Mouse (Mus musculus) limb, embryonic 12.5 days (tissue): ENCODE data around the gene Fuca1. TPM values are rescaled to one million over a fixed set of nuclear protein-coding genes. Genes with fewer than 3 reads are reported as not detected.
A peak's percentile ranks its signal among the peaks of the same experiment; 100 is the strongest.

ENCODE experiments used
- ATAC-seq: fragments of 200-750 bp; cut with Nextera tagmentation; 2 replicates; pipeline ENCODE4 v1.8.0; 2017; ENCODE audit warnings: low read depth, moderate TSS enrichment; ENCODE audit not compliant: insufficient number of reproducible peaks, insufficient read depth, low FRiP score, low TSS enrichment
- H3K27ac ChIP-seq: fragments of 300-500 bp; sonication (generic); 2 replicates; pipeline ENCODE4 v1.5.1; 2016; ENCODE audit warnings: mild to moderate bottlenecking, moderate library complexity
- H3K27me3 ChIP-seq: fragments of 300-500 bp; sonication (generic); 2 replicates; pipeline ENCODE4 v1.6.1; 2016; ENCODE audit warnings: mild to moderate bottlenecking, moderate library complexity
- H3K36me3 ChIP-seq: fragments of 300-500 bp; sonication (generic); 2 replicates; pipeline ENCODE4 v1.6.1; 2016; ENCODE audit warnings: mild to moderate bottlenecking, moderate library complexity
- H3K4me1 ChIP-seq: fragments of 300-500 bp; sonication (generic); replicated peaks from 2 replicates; pipeline ENCODE4 v1.6.1; 2016
- H3K4me2 ChIP-seq: fragments of 300-500 bp; sonication (generic); 2 replicates; pipeline ENCODE4 v1.6.1; 2016; ENCODE audit warnings: mild to moderate bottlenecking, moderate library complexity
- H3K4me3 ChIP-seq: fragments of 300-500 bp; sonication (generic); replicated peaks from 2 replicates; pipeline ENCODE4 v1.5.1; 2016; ENCODE audit warnings: mild to moderate bottlenecking
- H3K9ac ChIP-seq: fragments of 300-500 bp; sonication (generic); replicated peaks from 2 replicates; pipeline ENCODE4 v1.6.1; 2016; ENCODE audit warnings: mild to moderate bottlenecking, moderate library complexity
- H3K9me3 ChIP-seq: fragments of 300-500 bp; sonication (generic); 2 replicates; pipeline ENCODE4 v1.6.1; 2016; ENCODE audit warnings: mild to moderate bottlenecking, moderate library complexity
- WGBS: fragments of 180-500 bp; shearing (Covaris S2); methylation state at CpG from one replicate; pipeline ENCODE4 v1.1.7; 2016; 5-methylcytosine and 5-hydroxymethylcytosine counted together
- polyA plus RNA-seq: library from polyadenylated mRNA; unstranded; fragments of >200 nt; fragmentation: Nextera tagmentation; extraction: Ambion mirVana; gene quantifications from 2 replicates; pipeline ENCODE4 v1.2.1, GENCODE M21; 2016

Fuca1 gene
- polyA plus RNA-seq = 47.0 and 51.0 TPM in 2 replicates

- WGBS = 2% methylated on average over 60 of the region's 60 CpGs
These were observed at the start of gene Fuca1 for GRCm38 (mm10) chr4:135920304-135921241. TSS of gene Fuca1 (plus strand) at chr4:135920735.

GRCm38 (mm10) chr4:135872015-135872414 is 48.5 kb upstream of the Fuca1 start:
- peak overlapping the region; percentile 75 for H3K4me3 ChIP-seq
- no peaks in the 10 kb centered on the region for H3K27me3 ChIP-seq
- peak overlapping the region; percentile 97 for H3K9ac ChIP-seq
- no peaks in the 10 kb centered on the region for H3K9me3 ChIP-seq
- H3K27ac ChIP-seq = peak overlapping the region; percentile 100
- peaks cover 44% of the 10 kb centered on the region for H3K4me1 ChIP-seq
- 48% methylated on average over 3 of the region's 3 CpGs for WGBS
- ATAC-seq = no peak
- peak overlapping the region; percentile 85 for H3K4me2 ChIP-seq
- H3K36me3 ChIP-seq = peaks cover 27% of the 10 kb centered on the region

More at GRCm38 (mm10) chr4:135920304-135921241, at the start of gene Fuca1:
- Histone ChIP-seq H3K4me1 (peaks cover 11% of the 10 kb centered on the region; the same call in 1 of the 2 replicates), H3K4me3 (peak within 1 kb of the TSS; percentile 76), H3K36me3 (peaks cover 14% of the 10 kb centered on the region), H3K27me3 (no peaks in the 10 kb centered on the region), H3K4me2 (peak within 1 kb of the TSS; percentile 90), H3K27ac (peak within 1 kb of the TSS; percentile 81), H3K9ac (peak within 1 kb of the TSS; percentile 80), H3K9me3 (no peaks in the 10 kb centered on the region)
- ATAC-seq = peak; percentile 92

- no peak for ATAC-seq
- peak overlapping the region; percentile 75 for H3K4me3 ChIP-seq
- H3K9me3 ChIP-seq = no peaks in the 10 kb centered on the region
- H3K4me2 ChIP-seq = peak overlapping the region; percentile 85
- no peaks in the 10 kb centered on the region for H3K27me3 ChIP-seq
- peak overlapping the region; percentile 100 for H3K27ac ChIP-seq
- H3K4me1 ChIP-seq = peaks cover 45% of the 10 kb centered on the region
- H3K9ac ChIP-seq = peak overlapping the region; percentile 97
- WGBS = 12% methylated on average over 17 of the region's 17 CpGs
- H3K36me3 ChIP-seq = peaks cover 27% of the 10 kb centered on the region
These were observed 47.7 kb upstream of the Fuca1 start for GRCm38 (mm10) chr4:135872589-135873391.

- Histone ChIP-seq H3K9ac (peak within 1 kb of the TSS; percentile 97), H3K4me1 (peaks cover 45% of the 10 kb centered on the region), H3K4me2 (peak within 1 kb of the TSS; percentile 85), H3K4me3 (peak within 1 kb of the TSS; percentile 75), H3K9me3 (no peaks in the 10 kb centered on the region), H3K27ac (peak within 1 kb of the TSS; percentile 100), H3K27me3 (no peaks in the 10 kb centered on the region), H3K36me3 (peaks cover 27% of the 10 kb centered on the region)
- WGBS = under 1% methylated on average over 60 of the region's 60 CpGs
- peak; percentile 92 for ATAC-seq
These were observed 46.9 kb upstream of the Fuca1 start, which contains the start of gene Pnrc2 for GRCm38 (mm10) chr4:135873526-135874202. TSS of gene Pnrc2 (minus strand) at chr4:135873850.

- Histone ChIP-seq H3K9me3 (no peaks in the 10 kb centered on the region), H3K27me3 (no peaks in the 10 kb centered on the region), H3K27ac (peak overlapping the region; percentile 100), H3K9ac (no peak overlapping the region; the same call in 1 of the 2 replicates), H3K36me3 (peaks cover 18% of the 10 kb centered on the region), H3K4me3 (no peak overlapping the region), H3K4me1 (peaks cover 45% of the 10 kb centered on the region), H3K4me2 (peak overlapping the region; percentile 85; the same call in 1 of the 2 replicates)
- ATAC-seq = no peak
- 86% methylated on average over 10 of the region's 10 CpGs for WGBS
These were observed 45.7 kb upstream of the Fuca1 start for GRCm38 (mm10) chr4:135874564-135875535.

- no peak overlapping the region for H3K4me2 ChIP-seq
- no peaks in the 10 kb centered on the region for H3K27me3 ChIP-seq
- H3K4me1 ChIP-seq = peaks cover 42% of the 10 kb centered on the region
- no peak overlapping the region for H3K4me3 ChIP-seq
- ATAC-seq = no peak
- 40% methylated on average over 7 of the region's 7 CpGs for WGBS
- peaks cover 16% of the 10 kb centered on the region for H3K36me3 ChIP-seq
- peak overlapping the region; percentile 75 for H3K27ac ChIP-seq
- no peak overlapping the region for H3K9ac ChIP-seq
- no peaks in the 10 kb centered on the region for H3K9me3 ChIP-seq
These were observed 45.0 kb upstream of the Fuca1 start for GRCm38 (mm10) chr4:135875546-135875945.

- Histone ChIP-seq H3K9me3 (no peaks in the 10 kb centered on the region), H3K36me3 (peaks cover 14% of the 10 kb centered on the region), H3K4me3 (peak overlapping the region; percentile 16), H3K4me1 (peaks cover 40% of the 10 kb centered on the region), H3K27me3 (no peaks in the 10 kb centered on the region), H3K9ac (peak overlapping the region; percentile 37; the same call in 1 of the 2 replicates), H3K27ac (peak overlapping the region; percentile 75), H3K4me2 (peak overlapping the region; percentile 53)
- 11% methylated on average over 9 of the region's 9 CpGs for whole genome bisulfite sequencing
- ATAC-seq = no peak
These were observed 44.4 kb upstream of the Fuca1 start for GRCm38 (mm10) chr4:135875991-135876582.

- H3K27me3 ChIP-seq = no peaks in the 10 kb centered on the region
- peaks cover 11% of the 10 kb centered on the region for H3K36me3 ChIP-seq
- H3K4me1 ChIP-seq = peaks cover 38% of the 10 kb centered on the region
- H3K4me3 ChIP-seq = peak overlapping the region; percentile 16
- peak overlapping the region; percentile 37 for H3K9ac ChIP-seq
- 1% methylated on average over 16 of the region's 16 CpGs for WGBS
- no peaks in the 10 kb centered on the region for H3K9me3 ChIP-seq
- ATAC-seq = no peak
- peak overlapping the region; percentile 53 for H3K4me2 ChIP-seq
- peak overlapping the region; percentile 75 for H3K27ac ChIP-seq
These were observed 43.9 kb upstream of the Fuca1 start for GRCm38 (mm10) chr4:135876583-135877020.

- Histone ChIP-seq H3K27me3 (no peaks in the 10 kb centered on the region), H3K4me3 (no peak overlapping the region), H3K4me2 (no peak overlapping the region), H3K9ac (no peak overlapping the region), H3K9me3 (no peaks in the 10 kb centered on the region), H3K36me3 (no peaks in the 10 kb centered on the region), H3K27ac (no peak overlapping the region), H3K4me1 (peaks cover 31% of the 10 kb centered on the region)
- 70% methylated on average over 2 of the region's 2 CpGs for WGBS
- no peak for ATAC-seq
These were observed 42.8 kb upstream of the Fuca1 start for GRCm38 (mm10) chr4:135877742-135878141.
